Mouse (Mus musculus): ENCODE measurements around the gene Dhx36. TPM values are rescaled to one million over a fixed set of nuclear protein-coding genes. Genes with fewer than 3 reads are reported as not detected.

Dhx36 gene
- total and polyA plus RNA-seq, 3 experiments, result 8.7 to 85.0 (median 80.9) TPM

GRCm38 (mm10) chr3:62443582-62444194, 63.1 kb downstream of the Dhx36 start:
- no peak overlapping the region for H3K4me3 ChIP-seq (ENCODE audit: low read depth, low read length)
- no peak for DNase-seq (ENCODE audit: low spot score)
- no peaks in the 10 kb centered on the region for H3K9me3 ChIP-seq (replicated peaks)
- no peak for TF ChIP-seq GATA1 (IDR thresholded peaks at IDR 0.05; ENCODE audit: borderline replicate concordance, low read length)
- TF ChIP-seq GATA2 (IDR thresholded peaks at IDR 0.05; ENCODE audit: borderline replicate concordance, low read depth, low read length), result no peak
- TF ChIP-seq CTCF (IDR thresholded peaks at IDR 0.05; ENCODE audit: low read depth, low read length), result no peak
- TF ChIP-seq TAL1 (conservative IDR thresholded peaks at IDR 0.05; ENCODE audit: low read depth, low read length), result no peak
- no peak for TF ChIP-seq POLR2AphosphoS5 (IDR thresholded peaks at IDR 0.05; ENCODE audit: insufficient replicate concordance, low read depth, low read length)
- H3K4me1 ChIP-seq (ENCODE audit: insufficient read depth, low read depth, low read length), result no peaks in the 10 kb centered on the region
- peaks cover 8% of the 10 kb centered on the region for H3K27me3 ChIP-seq (ENCODE audit: insufficient read depth, low read length)
- no peaks in the 10 kb centered on the region for H3K36me3 ChIP-seq (replicated peaks)
- no peak for ATAC-seq (ENCODE audit: extremely low read depth, insufficient number of reproducible peaks, low FRiP score, poor library complexity, severe bottlenecking)

- Histone ChIP-seq H3K4me3 (ENCODE audit: low read depth, low read length) (no peak overlapping the region), H3K9me3 (replicated peaks) (no peaks in the 10 kb centered on the region), H3K27me3 (ENCODE audit: insufficient read depth, low read length) (peaks cover 8% of the 10 kb centered on the region), H3K4me1 (ENCODE audit: insufficient read depth, low read depth, low read length) (no peaks in the 10 kb centered on the region), H3K36me3 (replicated peaks) (no peaks in the 10 kb centered on the region)
- TF ChIP-seq GATA1 (IDR thresholded peaks at IDR 0.05; ENCODE audit: borderline replicate concordance, low read length) (no peak), CTCF (IDR thresholded peaks at IDR 0.05; ENCODE audit: low read depth, low read length) (no peak), TAL1 (conservative IDR thresholded peaks at IDR 0.05; ENCODE audit: low read depth, low read length) (no peak), GATA2 (IDR thresholded peaks at IDR 0.05; ENCODE audit: borderline replicate concordance, low read depth, low read length) (no peak), POLR2AphosphoS5 (IDR thresholded peaks at IDR 0.05; ENCODE audit: insufficient replicate concordance, low read depth, low read length) (no peak)
- DNase-seq (ENCODE audit: low spot score), result no peak
- no peak for ATAC-seq (ENCODE audit: extremely low read depth, insufficient number of reproducible peaks, low FRiP score, poor library complexity, severe bottlenecking)
These were observed 66.3 kb downstream of the Dhx36 start for GRCm38 (mm10) chr3:62440431-62440969.

GRCm38 (mm10) chr3:62435923-62436322, 70.9 kb downstream of the Dhx36 start:
- ATAC-seq (ENCODE audit: extremely low read depth, insufficient number of reproducible peaks, low FRiP score, poor library complexity, severe bottlenecking), result no peak
- TF ChIP-seq TAL1 (conservative IDR thresholded peaks at IDR 0.05; ENCODE audit: low read depth, low read length) (no peak), CTCF (IDR thresholded peaks at IDR 0.05; ENCODE audit: low read depth, low read length) (no peak), GATA2 (IDR thresholded peaks at IDR 0.05; ENCODE audit: borderline replicate concordance, low read depth, low read length) (no peak), POLR2AphosphoS5 (IDR thresholded peaks at IDR 0.05; ENCODE audit: insufficient replicate concordance, low read depth, low read length) (no peak)
- no peaks in the 10 kb centered on the region for H3K4me1 ChIP-seq (ENCODE audit: insufficient read depth, low read depth, low read length)
- no peaks in the 10 kb centered on the region for H3K36me3 ChIP-seq (replicated peaks)
- no peaks in the 10 kb centered on the region for H3K9me3 ChIP-seq (replicated peaks)
- no peak overlapping the region for H3K4me3 ChIP-seq (ENCODE audit: low read depth, low read length)
- no peak for DNase-seq (ENCODE audit: low spot score)
- H3K27me3 ChIP-seq (ENCODE audit: insufficient read depth, low read length), result peaks cover 8% of the 10 kb centered on the region

- Histone ChIP-seq H3K4me3 (ENCODE audit: low read depth, low read length) (no peak overlapping the region), H3K9me3 (replicated peaks) (no peaks in the 10 kb centered on the region), H3K27me3 (ENCODE audit: insufficient read depth, low read length) (0 out of 2 replicates have a peak, but pooled peaks cover 3% of the 10 kb centered on the region), H3K36me3 (replicated peaks) (no peaks in the 10 kb centered on the region), H3K4me1 (ENCODE audit: insufficient read depth, low read depth, low read length) (no peaks in the 10 kb centered on the region)
- ATAC-seq (ENCODE audit: extremely low read depth, insufficient number of reproducible peaks, low FRiP score, poor library complexity, severe bottlenecking), result no peak
- no peak for TF ChIP-seq GATA2 (IDR thresholded peaks at IDR 0.05; ENCODE audit: borderline replicate concordance, low read depth, low read length)
- no peak for TF ChIP-seq TAL1 (conservative IDR thresholded peaks at IDR 0.05; ENCODE audit: low read depth, low read length)
- no peak for TF ChIP-seq POLR2AphosphoS5 (IDR thresholded peaks at IDR 0.05; ENCODE audit: insufficient replicate concordance, low read depth, low read length)
- no peak for TF ChIP-seq GATA1 (IDR thresholded peaks at IDR 0.05; ENCODE audit: borderline replicate concordance, low read length)
- no peak for TF ChIP-seq CTCF (IDR thresholded peaks at IDR 0.05; ENCODE audit: low read depth, low read length)
- DNase-seq (ENCODE audit: low spot score), result no peak
These were observed 73.1 kb downstream of the Dhx36 start for GRCm38 (mm10) chr3:62433675-62434074.

- Histone ChIP-seq H3K9me3 (replicated peaks) (no peaks in the 10 kb centered on the region), H3K36me3 (replicated peaks) (no peaks in the 10 kb centered on the region), H3K4me3 (ENCODE audit: low read depth, low read length) (no peak overlapping the region), H3K27me3 (ENCODE audit: insufficient read depth, low read length) (no peaks in the 10 kb centered on the region; the same call in 1 of the 2 replicates), H3K4me1 (ENCODE audit: insufficient read depth, low read depth, low read length) (no peaks in the 10 kb centered on the region)
- no peak for TF ChIP-seq TAL1 (conservative IDR thresholded peaks at IDR 0.05; ENCODE audit: low read depth, low read length)
- TF ChIP-seq CTCF (IDR thresholded peaks at IDR 0.05; ENCODE audit: low read depth, low read length), result no peak
- no peak for TF ChIP-seq GATA2 (IDR thresholded peaks at IDR 0.05; ENCODE audit: borderline replicate concordance, low read depth, low read length)
- TF ChIP-seq POLR2AphosphoS5 (IDR thresholded peaks at IDR 0.05; ENCODE audit: insufficient replicate concordance, low read depth, low read length), result no peak
- no peak for TF ChIP-seq GATA1 (IDR thresholded peaks at IDR 0.05; ENCODE audit: borderline replicate concordance, low read length)
- ATAC-seq (ENCODE audit: extremely low read depth, insufficient number of reproducible peaks, low FRiP score, poor library complexity, severe bottlenecking) (no peak), DNase-seq (ENCODE audit: low spot score) (no peak)
These were observed 88.2 kb downstream of the Dhx36 start for GRCm38 (mm10) chr3:62418387-62419138.

Other genes starting within 250 kb of the Dhx36 start
- not detected in 2 replicates for gene Arhgef26, start 168.7 kb downstream of the Dhx36 start, total RNA-seq (2014; fragmentation: Nextera tagmentation)
- gene Arhgef26, start 168.7 kb downstream of the Dhx36 start, total RNA-seq (2017), result 0.16 and 0.35 TPM in 2 replicates
- gene Arhgef26, start 168.7 kb downstream of the Dhx36 start, polyA plus RNA-seq (2012), result not detected in 2 replicates
- not detected in 2 replicates for gene Gpr149, start 98.1 kb upstream of the Dhx36 start, total RNA-seq (2014; fragmentation: Nextera tagmentation)
- 0.05 and 0.06 TPM in 2 replicates for gene Gpr149, start 98.1 kb upstream of the Dhx36 start, total RNA-seq (2017)
- gene Gpr149, start 98.1 kb upstream of the Dhx36 start, polyA plus RNA-seq (2012), result not detected in 2 replicates

All from G1E (cell line).